Mouse (Mus musculus): ENCODE data around the gene 1700029J07Rik.

DNA sequence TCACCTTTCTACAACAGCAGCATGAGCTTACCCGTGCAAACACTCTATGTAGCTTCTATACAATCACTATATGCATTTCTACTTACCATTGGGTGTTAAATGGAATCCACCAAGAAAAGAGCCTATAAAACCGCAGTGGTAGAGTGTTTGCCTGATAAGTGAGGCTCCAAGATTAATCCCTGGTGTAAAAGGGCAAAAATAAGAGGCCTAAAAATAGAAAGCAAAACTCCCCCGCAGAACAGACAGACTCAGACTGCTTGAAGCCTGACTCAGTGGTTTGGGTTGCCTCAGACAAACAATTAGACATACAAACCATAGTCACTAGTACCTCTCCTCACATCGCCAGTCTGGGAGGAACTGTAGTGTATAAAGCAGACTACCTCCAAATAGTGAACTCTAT is 30.5 kb upstream of the 1700029J07Rik start, which contains the start of gene Ankrd37:
- no peak for TF ChIP-seq POLR2A (IDR thresholded peaks at IDR 0.05; ENCODE audit: borderline replicate concordance, extremely low read depth, low read depth, low read length)
- no peak for TF ChIP-seq CTCF (IDR thresholded peaks at IDR 0.05; ENCODE audit: insufficient read depth, low read length)

Data from lung, adult 2 months (tissue).